Mouse (Mus musculus) testis, postnatal 14 days (tissue): Measurements from ENCODE around the gene Zfp523.
"Not testable (repeated sequence)": the region's sequence is repeated elsewhere in the genome, so short reads cannot be mapped to it uniquely, and the experiment has no call there.

Source experiments
- DNase-seq: peaks from one replicate; pipeline ENCODE4 v3.0.0; 2021; ENCODE audit warnings: low spot score

The Zfp523 gene

GRCm38 (mm10) chr17:28212391-28212790 lies 35.5 kb downstream of the Zfp523 start:
- no peak for DNase-seq

- DNase-seq = no peak
Measured at GRCm38 (mm10) chr17:28213236-28213635, 36.3 kb downstream of the Zfp523 start.

- DNase-seq = no peak
Measured at GRCm38 (mm10) chr17:28216791-28217190, 39.9 kb downstream of the Zfp523 start.

- no peak for DNase-seq
Measured at GRCm38 (mm10) chr17:28217721-28218649, 41.1 kb downstream of the Zfp523 start.

- DNase-seq = not testable (repeated sequence)
Measured at GRCm38 (mm10) chr17:28222463-28222862, 45.5 kb downstream of the Zfp523 start.

- peak; percentile 94 for DNase-seq
Measured at GRCm38 (mm10) chr17:28223561-28224391, 46.8 kb downstream of the Zfp523 start.

- DNase-seq = no peak
Measured at GRCm38 (mm10) chr17:28224615-28225014, 47.7 kb downstream of the Zfp523 start.

DNA sequence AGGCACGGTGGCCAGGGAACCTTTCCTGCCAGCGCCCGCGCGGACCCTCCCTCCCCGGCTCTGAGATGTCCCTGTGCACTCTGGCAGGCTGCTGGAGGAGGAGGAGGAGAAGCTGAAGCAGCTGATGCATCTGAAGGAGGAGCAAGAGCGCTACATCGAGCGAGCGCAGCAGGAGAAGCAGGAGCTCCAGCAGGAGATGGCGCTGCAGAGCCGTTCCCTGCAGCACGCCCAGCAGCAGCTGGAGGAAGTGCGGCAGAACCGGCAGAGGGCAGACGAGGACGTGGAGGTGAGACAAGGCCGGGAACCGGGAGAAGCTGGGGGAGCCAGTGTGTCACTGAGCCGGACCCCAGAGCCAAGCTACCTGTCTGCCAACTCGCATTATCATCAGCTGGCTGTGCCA lies 49.1 kb downstream of the Zfp523 start:
- peak; percentile 86 for DNase-seq

- DNase-seq = no peak
Measured at GRCm38 (mm10) chr17:28230486-28230885, 53.6 kb downstream of the Zfp523 start.

DNA sequence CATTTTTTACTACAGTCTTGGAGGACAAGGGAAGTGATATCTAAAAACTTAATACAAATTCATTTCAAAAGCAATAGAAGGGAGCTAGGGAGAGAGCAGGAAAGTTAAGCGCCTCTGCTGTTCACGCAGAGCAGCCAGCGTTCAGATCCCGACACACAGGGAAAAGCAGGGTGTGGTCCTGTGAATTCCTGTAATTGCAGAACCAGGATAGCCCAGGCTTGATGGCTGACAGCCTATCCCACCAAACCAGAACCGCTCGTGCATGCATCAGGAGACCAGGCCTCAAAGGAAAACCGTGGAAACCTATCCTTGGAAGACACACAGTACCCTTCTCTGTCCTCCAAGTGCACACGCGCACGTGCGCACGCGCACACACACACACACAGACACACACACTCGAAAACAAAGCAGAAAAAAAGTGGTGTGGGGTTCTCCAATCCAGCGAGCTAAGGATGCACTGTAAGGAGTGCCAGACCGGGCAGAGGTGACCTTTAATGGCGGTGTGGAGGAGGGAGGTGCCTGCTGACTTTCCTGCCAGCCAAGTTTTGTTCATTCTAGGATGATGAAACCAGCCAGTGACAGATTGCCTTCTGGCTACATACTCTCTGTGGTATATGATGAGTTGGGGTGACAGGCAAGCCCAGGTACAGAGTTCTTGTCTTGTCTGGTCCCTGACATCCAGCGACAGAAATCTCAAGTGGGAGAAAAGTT lies 54.3 kb downstream of the Zfp523 start:
- no peak for DNase-seq

DNA sequence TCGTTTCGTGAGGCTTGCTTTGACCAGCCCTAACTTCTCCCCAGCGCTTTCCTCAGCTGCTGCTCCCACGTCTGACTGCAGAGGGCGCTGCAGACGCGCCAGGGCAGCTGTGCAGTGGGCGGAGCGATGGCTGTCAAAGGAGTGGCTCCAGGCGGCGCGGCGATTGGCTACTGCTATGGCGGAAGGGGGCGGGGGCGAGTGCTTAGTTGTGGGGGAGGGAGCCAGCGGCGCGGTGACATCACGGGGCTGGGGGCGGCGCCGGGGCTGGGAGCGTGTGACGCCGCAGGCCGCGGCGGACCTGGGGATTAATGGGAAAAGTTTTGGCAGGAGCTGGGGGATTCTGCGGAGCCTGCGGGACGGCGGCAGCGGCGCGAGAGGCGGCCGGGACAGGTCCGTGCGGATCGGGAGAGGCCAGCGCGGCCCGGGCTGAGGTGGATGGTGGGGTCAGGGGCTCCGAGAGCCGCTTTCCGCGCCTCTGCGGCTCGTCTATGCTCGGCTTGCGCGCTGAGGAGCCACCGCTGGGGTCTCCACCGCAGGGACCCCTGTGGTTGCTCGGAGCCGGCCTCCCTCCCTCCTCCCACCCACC lies 55.6 kb downstream of the Zfp523 start, which contains the start of gene Ppard:
Ppard (plus strand) TSS at position 226 of the 586 bp plus-strand sequence.
- DNase-seq = peak; percentile 98

- DNase-seq = peak; percentile 38
Measured at GRCm38 (mm10) chr17:28233091-28233731, 56.3 kb downstream of the Zfp523 start.

GRCm38 (mm10) chr17:28234641-28235040 lies 57.7 kb downstream of the Zfp523 start:
- DNase-seq = no peak

GRCm38 (mm10) chr17:28235982-28236635 lies 59.2 kb downstream of the Zfp523 start:
- no peak for DNase-seq

- DNase-seq = no peak
Measured at GRCm38 (mm10) chr17:28236636-28237015, 59.7 kb downstream of the Zfp523 start.

GRCm38 (mm10) chr17:28237362-28237761 lies 60.4 kb downstream of the Zfp523 start:
- no peak for DNase-seq

GRCm38 (mm10) chr17:28237874-28238273 lies 60.9 kb downstream of the Zfp523 start:
- no peak for DNase-seq

DNA sequence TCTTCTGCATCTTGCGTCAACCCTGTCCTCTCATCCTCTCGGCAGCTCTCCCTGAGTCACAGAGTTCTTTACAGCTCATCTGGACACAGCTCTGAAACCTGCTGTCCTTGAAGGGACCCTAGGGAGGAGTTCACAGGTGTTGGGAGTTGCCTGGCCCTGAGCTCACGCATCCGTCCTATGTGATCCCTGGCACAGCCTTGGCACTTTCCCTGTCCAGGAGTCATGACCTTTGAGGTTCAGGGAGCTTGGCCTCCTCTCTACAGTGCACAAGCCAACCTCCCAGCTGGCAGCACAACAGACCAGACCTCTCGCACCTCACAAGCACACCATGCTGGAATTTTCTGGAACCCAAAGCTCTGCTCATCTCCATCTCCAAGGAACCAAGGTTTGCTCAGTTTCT lies 63.9 kb downstream of the Zfp523 start:
- no peak for DNase-seq

DNA sequence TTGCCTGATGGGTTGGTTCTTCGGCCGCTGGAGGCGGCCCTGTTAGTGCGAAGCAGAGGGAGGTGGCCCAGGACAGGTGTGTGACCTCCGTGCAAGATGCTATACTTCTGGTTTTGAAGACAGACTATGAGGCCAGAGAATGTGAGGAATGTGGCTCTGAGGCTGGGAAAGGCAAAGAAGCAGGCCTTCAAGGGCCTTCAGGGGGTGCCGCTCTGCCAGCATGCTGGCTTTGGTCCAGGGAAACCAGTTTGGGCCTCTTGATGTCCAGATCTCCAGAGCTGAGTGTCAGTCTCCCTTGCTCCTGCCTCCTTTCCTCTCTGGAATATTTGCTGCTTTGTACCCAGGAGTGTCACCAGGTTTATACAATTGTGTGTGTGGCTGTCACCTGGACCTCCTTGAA lies 65.4 kb downstream of the Zfp523 start:
- no peak for DNase-seq

DNA sequence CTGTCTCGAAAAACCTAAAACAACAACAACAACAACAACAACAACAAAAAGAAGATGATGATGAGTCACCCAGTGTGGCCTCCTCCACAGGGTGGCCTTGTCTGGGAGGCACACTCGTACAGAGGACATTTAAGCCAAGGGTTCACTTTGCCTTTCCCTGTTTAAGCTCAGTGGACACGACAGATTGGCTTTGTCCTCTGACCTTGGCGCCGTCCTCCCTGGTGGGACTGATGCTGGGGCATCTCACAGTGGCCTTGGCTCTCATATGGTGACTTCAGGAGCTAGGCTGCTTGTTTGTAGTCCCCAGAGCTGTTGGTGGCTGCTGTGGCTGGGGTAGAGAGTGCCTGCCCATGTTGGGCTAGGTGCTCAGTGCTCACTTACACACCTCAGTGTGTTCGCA lies 67.3 kb downstream of the Zfp523 start:
- DNase-seq = no peak

- DNase-seq = no peak
Measured at GRCm38 (mm10) chr17:28244714-28245113, 67.8 kb downstream of the Zfp523 start.
